Mouse (Mus musculus) CH12.LX (cell line): ENCODE measurements around the gene H2-Ab1.

ENCODE experiments used
- CTCF ChIP-seq, 2 experiments: IDR thresholded peaks in 1 of 2; conservative IDR thresholded peaks in 1 of 2; 2 replicates each; pipeline ENCODE4 v1.5.1; 2011 to 2012; ENCODE audit warnings: low read depth in 2 of 2, low read length in 2 of 2, improper control_type of control experiment in 1 of 2, inconsistent platforms in 1 of 2, mild to moderate bottlenecking in 1 of 2, moderate library complexity in 1 of 2
- MYC ChIP-seq: IDR thresholded peaks from 2 replicates; pipeline ENCODE4 v1.6.1; 2011; ENCODE audit warnings: low read depth, mild to moderate bottlenecking, improper control_type of control experiment, low read length
- POLR2A ChIP-seq: IDR thresholded peaks from 2 replicates; pipeline ENCODE4 v1.6.1; 2011; ENCODE audit warnings: low read depth, mild to moderate bottlenecking, improper control_type of control experiment, low read length
- SIN3A ChIP-seq: IDR thresholded peaks from 2 replicates; pipeline ENCODE4 v1.6.1; 2012; ENCODE audit warnings: low read length, improper control_type of control experiment, inconsistent platforms

- TF ChIP-seq MYC: no peak
- no peak for TF ChIP-seq SIN3A
- no peak for TF ChIP-seq POLR2A
- peak in 1 of 2 experiments; percentile 45; a peak in 2 of 4 replicates for TF ChIP-seq CTCF (conservative IDR thresholded peaks at IDR 0.05 in 1 of 2, IDR thresholded peaks at IDR 0.05 in 1 of 2; ENCODE audit: low read depth in 2 of 2, low read length in 2 of 2)
Measured at GRCm38 (mm10) chr17:34248764-34249163, 8.7 kb upstream of the H2-Ab1 start.
